Mouse (Mus musculus): ENCODE measurements at regions not wholly inside any gene's neighbourhood (a gene's known extent, or its start where the extent isn't known, plus 50 kb on each side); places are given as distances from the start of the nearest gene placed in this dataset.

DNA sequence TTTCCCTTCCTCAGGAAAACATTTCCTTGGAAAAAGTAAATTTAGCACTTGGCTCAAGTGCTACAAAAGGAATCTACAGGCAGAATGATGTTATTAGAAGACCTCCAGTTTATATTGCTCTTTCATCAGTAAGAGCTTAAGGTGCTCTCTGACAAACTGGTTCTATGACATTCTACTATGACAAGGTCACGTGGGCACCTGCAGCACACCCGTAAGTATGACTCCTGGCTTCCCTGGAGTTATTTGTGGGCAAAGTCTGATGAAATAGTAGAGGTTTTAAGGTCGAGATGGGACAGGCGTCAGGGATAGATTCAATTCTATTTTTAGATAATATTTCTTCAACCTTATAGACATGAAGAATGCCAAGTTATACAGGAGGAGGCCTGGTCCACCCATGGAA is 84.9 kb upstream of the Ccn6 start:
- no peak for TF ChIP-seq CTCF (IDR thresholded peaks at IDR 0.05; ENCODE audit: low read depth)
- no peak for TF ChIP-seq EP300 (IDR thresholded peaks at IDR 0.05; ENCODE audit: low read depth)
